10 mouse cellular contexts compared by ENCODE assay signal in the genomic region with DNA sequence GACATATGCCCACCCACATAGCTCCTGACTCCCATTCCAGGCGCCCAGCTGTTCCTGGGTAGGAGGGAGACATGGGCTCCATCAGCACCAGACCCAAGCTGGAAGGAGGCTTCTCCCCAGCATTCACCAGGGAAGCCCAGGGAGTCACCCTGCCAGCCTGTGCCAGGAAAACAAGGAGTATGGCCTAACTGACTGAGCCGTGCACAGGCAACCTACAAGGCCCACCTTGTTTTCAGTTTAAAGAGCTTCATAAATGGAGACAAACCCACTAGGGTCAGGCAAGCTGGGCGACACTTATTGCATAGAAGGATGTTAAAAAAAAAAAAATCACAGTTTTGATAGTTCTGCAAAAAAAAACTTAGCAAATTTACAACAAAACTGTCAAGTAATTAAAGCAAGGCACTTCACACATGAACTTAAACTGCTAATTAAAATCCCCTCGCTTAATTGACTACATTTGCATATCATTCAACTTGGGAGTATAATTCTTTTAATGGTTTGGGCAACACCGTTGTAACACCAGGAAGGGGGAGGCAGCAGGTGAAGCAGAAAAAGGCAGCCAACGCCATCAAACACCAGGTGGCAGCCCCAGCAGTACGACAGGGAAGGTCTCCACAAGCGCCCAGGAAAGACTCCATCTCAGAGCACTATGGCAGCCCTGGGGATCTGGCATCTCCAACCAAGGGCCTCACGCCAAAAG. TPM values are rescaled to one million over a fixed set of nuclear protein-coding genes. Genes with fewer than 3 reads are reported as not detected.
A peak's percentile ranks its signal among the peaks of the same experiment; 100 is the strongest.
DNase-seq lines count a peak whose midpoint lies in the region; ATAC-seq and TF ChIP-seq lines count a peak whose summit lies in the region.
"Had no signal": no experiment of that assay in that cellular context is flagged by ENCODE, and none has a peak within 500 bp of the region (broad histone marks: within the 10 kb centered on the region; RNA-seq: fewer than 3 reads in every experiment).

No protein-coding gene starts in this region.

- no peaks in the 10 kb centered on the region for H3K27me3 ChIP-seq in hindbrain, embryonic 13.5 days

- no peak overlapping the region for H3K4me3 ChIP-seq in hindbrain, embryonic 13.5 days
- H3K4me3 ChIP-seq in olfactory bulb, adult 2 months (ENCODE audit: insufficient read depth, low read depth, low read length), result 0 out of 2 replicates have a peak overlapping the region, but pooled peaks have one; percentile 1

- ATAC-seq in CD4-positive, CD25-positive, alpha-beta regulatory T cell, adult 4 months, result no peak
- no peak for ATAC-seq in hindbrain, embryonic 13.5 days (ENCODE audit: low FRiP score)

- H3K4me2 ChIP-seq in hindbrain, embryonic 13.5 days, result 0 out of 2 replicates have a peak overlapping the region, but pooled peaks have one; percentile 27

- WGBS in hindbrain, embryonic 13.5 days, result 51% methylated on average over 9 of the region's 9 CpGs
- 17% methylated on average over 9 of the region's 9 CpGs for WGBS in olfactory bulb, adult 2 months

- no peak for TF ChIP-seq POLR2A in olfactory bulb, adult 2 months (IDR thresholded peaks at IDR 0.05; ENCODE audit: insufficient read depth, low read depth, low read length)

- DNase-seq in CD4-positive, CD25-positive, alpha-beta regulatory T cell, adult 2 months (ENCODE audit: low read depth, low spot score), result peak; percentile 55
- DNase-seq in right cerebral cortex, adult 18-20 months, result peak; percentile 57
- DNase-seq in right cerebral cortex, adult 2 months (ENCODE audit: low spot score in 2 of 2), result no peak
- no peak for DNase-seq in spleen, postnatal 36 days (ENCODE audit: low spot score in 2 of 2)
- no peak for DNase-seq in heart, adult 11 months
- DNase-seq: heart, adult 18-20 months; kidney, postnatal 25 days had no signal

- H3K36me3 ChIP-seq in hindbrain, embryonic 13.5 days, result peaks cover 6% of the 10 kb centered on the region

- peak overlapping the region; percentile 53; the same call in 1 of the 2 replicates for H3K9ac ChIP-seq in hindbrain, embryonic 13.5 days

- H3K27ac ChIP-seq in hindbrain, embryonic 13.5 days, result peak overlapping the region; percentile 71
- H3K27ac ChIP-seq in olfactory bulb, adult 2 months (ENCODE audit: insufficient read depth, low read depth, low read length), result peak overlapping the region; percentile 17; the same call in 1 of the 2 replicates

- no peak for TF ChIP-seq CTCF in olfactory bulb, adult 2 months (IDR thresholded peaks at IDR 0.05; ENCODE audit: insufficient read depth, low read depth, low read length)

- H3K9me3 ChIP-seq in hindbrain, embryonic 13.5 days, result no peaks in the 10 kb centered on the region

- peaks cover 85% of the 10 kb centered on the region for H3K4me1 ChIP-seq in hindbrain, embryonic 13.5 days (replicated peaks)
- H3K4me1 ChIP-seq in olfactory bulb, adult 2 months (ENCODE audit: control insufficient read depth, insufficient read depth, low read length), result peaks cover 83% of the 10 kb centered on the region

RNA-seq across cellular contexts. Expression of gene Ski, which starts 9.2 kb away (rescaled TPM):
- 10 to 100 TPM; 20.6 to 28.2 TPM for polyA plus RNA-seq in CD4-positive, CD25-positive, alpha-beta regulatory T cell, adult 4 months (2017; shearing (Covaris generic))
- polyA plus RNA-seq in hindbrain, embryonic 13.5 days (2015; fragmentation: Nextera tagmentation; extraction: Ambion mirVana), result 10.3 and 10.4 TPM in 2 replicates
- not detected in 2 replicates for polyA plus RNA-seq in olfactory bulb, adult 2 months (2012; ENCODE audit: insufficient read depth, insufficient read length, low replicate concordance, missing spikeins)

RNA-seq across cellular contexts. Expression of gene Faap20, which starts 36.4 kb away (rescaled TPM):
- polyA plus RNA-seq in CD4-positive, CD25-positive, alpha-beta regulatory T cell, adult 4 months (2017; shearing (Covaris generic)), result 10 to 100 TPM; 50.4 to 58.5 TPM
- 78.8 and 84.8 TPM in 2 replicates for polyA plus RNA-seq in hindbrain, embryonic 13.5 days (2015; fragmentation: Nextera tagmentation; extraction: Ambion mirVana)
- not detected in 2 replicates for polyA plus RNA-seq in olfactory bulb, adult 2 months (2012; ENCODE audit: insufficient read depth, insufficient read length, low replicate concordance, missing spikeins)

Comparison
In these comparisons a context has a peak if more than half of its experiments do, and no peak if none do; other contexts are left out.
1. DNase-seq: peak in CD4-positive, CD25-positive, alpha-beta regulatory T cell, adult 2 months (single experiment) and right cerebral cortex, adult 18-20 months (single experiment); none in right cerebral cortex, adult 2 months (0 of 2), spleen, postnatal 36 days (0 of 2) and heart, adult 11 months (single experiment).
2. RNA of gene Faap20, which starts 36.4 kb away (polyA plus RNA-seq): 78.8 to 84.8 TPM in hindbrain, embryonic 13.5 days and 50.4 to 58.5 TPM in CD4-positive, CD25-positive, alpha-beta regulatory T cell, adult 4 months; not detected in olfactory bulb, adult 2 months; every median in the first group is over 10 times any median in the second.